Mouse (Mus musculus) kidney, embryonic 15.5 days (tissue): ENCODE data around the gene Gal. TPM values are rescaled to one million over a fixed set of nuclear protein-coding genes. Genes with fewer than 3 reads are reported as not detected.

Source experiments
- ATAC-seq: fragments of 200-750 bp; cut with Nextera tagmentation; replicated peaks from 2 replicates; pipeline ENCODE4 v1.8.0; 2017; ENCODE audit warnings: moderate TSS enrichment; ENCODE audit not compliant: low FRiP score
- H3K27ac ChIP-seq: fragments of 300-500 bp; sonication (generic); 2 replicates; pipeline ENCODE4 v1.5.1; 2015; ENCODE audit warnings: mild to moderate bottlenecking, inconsistent platforms
- H3K27me3 ChIP-seq: fragments of 300-500 bp; sonication (generic); 2 replicates; pipeline ENCODE4 v1.6.1; 2015; ENCODE audit warnings: inconsistent platforms
- H3K36me3 ChIP-seq: fragments of 300-500 bp; sonication (generic); 2 replicates; pipeline ENCODE4 v1.6.1; 2015; ENCODE audit warnings: inconsistent platforms
- H3K4me1 ChIP-seq: fragments of 300-500 bp; sonication (generic); 2 replicates; pipeline ENCODE4 v1.6.1; 2015; ENCODE audit warnings: inconsistent platforms
- H3K4me2 ChIP-seq: fragments of 300-500 bp; sonication (generic); 2 replicates; pipeline ENCODE4 v1.6.1; 2015; ENCODE audit warnings: moderate library complexity, mild to moderate bottlenecking, inconsistent platforms
- H3K4me3 ChIP-seq: fragments of 300-500 bp; sonication (generic); replicated peaks from 2 replicates; pipeline ENCODE4 v1.5.1; 2015; ENCODE audit warnings: mild to moderate bottlenecking, inconsistent platforms
- H3K9ac ChIP-seq: fragments of 300-500 bp; sonication (generic); 2 replicates; pipeline ENCODE4 v1.6.1; 2015; ENCODE audit warnings: mild to moderate bottlenecking, inconsistent platforms
- H3K9me3 ChIP-seq: fragments of 300-500 bp; sonication (generic); replicated peaks from 2 replicates; pipeline ENCODE4 v1.6.1; 2016; ENCODE audit warnings: inconsistent platforms
- whole genome bisulfite sequencing: fragments of 180-500 bp; shearing (Covaris S2); methylation state at CpG from one replicate; pipeline ENCODE4 v1.1.7; 2015; ENCODE audit warnings: mixed read lengths; 5-methylcytosine and 5-hydroxymethylcytosine counted together
- polyA plus RNA-seq: library from polyadenylated mRNA; unstranded; fragments of >200 nt; fragmentation: Nextera tagmentation; extraction: Ambion mirVana; gene quantifications from 2 replicates; pipeline ENCODE4 v1.2.1, GENCODE M21; 2015

The Gal gene
- 0.72 and 1.2 TPM in 2 replicates for polyA plus RNA-seq

GRCm38 (mm10) chr19:3414268-3414733 is at the start of gene Gal:
TSS of gene Gal (minus strand) at chr19:3414544.
- peak within 1 kb of the TSS; percentile 35 for H3K4me3 ChIP-seq
- peaks cover 44% of the 10 kb centered on the region for H3K27me3 ChIP-seq
- peaks cover 10% of the 10 kb centered on the region for H3K4me1 ChIP-seq
- 0 out of 2 replicates have a peak, but pooled peaks cover 4% of the 10 kb centered on the region for H3K9me3 ChIP-seq
- H3K4me2 ChIP-seq = peak within 1 kb of the TSS; percentile 68
- under 1% methylated on average over 37 of the region's 37 CpGs for WGBS
- H3K27ac ChIP-seq = no peak within 1 kb of the TSS
- H3K9ac ChIP-seq = peak within 1 kb of the TSS; percentile 7; the same call in 1 of the 2 replicates
- H3K36me3 ChIP-seq = no peaks in the 10 kb centered on the region
- no peak for ATAC-seq

DNA sequence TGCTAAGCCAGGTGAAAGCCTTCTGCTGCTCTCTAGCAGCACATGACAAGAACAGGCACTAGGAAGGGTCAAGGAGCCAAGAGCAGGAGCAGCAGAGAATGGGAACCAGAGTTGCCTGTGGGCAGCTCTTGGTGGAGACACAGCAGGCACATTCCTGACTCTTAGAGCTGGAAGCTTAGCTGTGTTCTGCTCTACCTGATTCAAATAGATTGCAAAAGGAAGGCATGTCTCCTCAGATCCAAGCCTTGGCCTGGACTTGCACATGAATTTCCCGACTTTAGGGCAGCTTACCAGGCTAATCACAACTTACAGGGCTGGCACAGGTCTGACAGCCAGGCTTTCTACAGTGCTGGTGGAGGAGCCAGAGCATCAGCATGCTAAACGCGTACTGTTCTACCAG is 45.6 kb upstream of the Gal start:
- 90% methylated on average over 3 of the region's 3 CpGs for WGBS
- peaks cover 100% of the 10 kb centered on the region for H3K36me3 ChIP-seq

DNA sequence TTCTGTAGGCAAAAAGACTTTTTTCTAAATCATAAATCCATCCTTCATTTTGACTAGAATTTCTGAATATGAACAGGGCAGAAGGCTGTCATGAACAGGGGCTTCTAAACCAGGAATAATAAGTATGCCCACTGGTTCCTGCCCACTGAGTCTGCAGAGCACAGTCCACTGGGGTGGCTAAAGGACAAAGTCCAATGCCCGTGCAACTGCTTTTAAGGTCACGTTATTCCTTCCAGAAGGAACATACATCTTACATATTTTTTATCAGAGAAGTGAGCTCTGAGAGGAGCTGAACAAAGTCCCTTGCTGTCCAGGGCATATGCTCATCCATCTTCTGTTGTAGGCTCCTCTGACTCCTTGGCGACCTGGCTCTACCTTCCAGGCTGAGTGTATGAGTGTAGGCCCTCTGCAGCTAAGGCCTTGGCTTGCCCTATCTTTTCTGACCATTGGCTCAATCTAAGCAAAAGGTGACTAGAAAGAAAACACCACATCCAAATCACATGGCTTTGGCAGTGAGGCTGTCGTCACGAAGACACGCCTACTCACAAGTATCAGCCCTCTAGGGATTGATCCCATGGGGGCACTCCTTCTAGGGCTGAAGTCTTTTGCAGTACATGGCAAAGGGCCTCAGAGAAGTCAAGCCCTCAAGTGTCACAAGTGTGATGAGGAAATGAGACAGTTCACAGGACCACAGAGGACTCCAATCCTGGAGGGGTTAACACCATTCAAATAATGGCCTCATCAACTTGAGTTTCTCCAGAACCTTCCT is 44.2 kb upstream of the Gal start:
- whole genome bisulfite sequencing = 88% methylated on average over 6 of the region's 6 CpGs
- Histone ChIP-seq H3K36me3 (peaks cover 100% of the 10 kb centered on the region), H3K27ac (no peak overlapping the region), H3K9ac (no peak overlapping the region), H3K9me3 (no peaks in the 10 kb centered on the region), H3K4me3 (no peak overlapping the region), H3K4me2 (no peak overlapping the region), H3K4me1 (no peaks in the 10 kb centered on the region), H3K27me3 (no peaks in the 10 kb centered on the region)
- no peak for ATAC-seq

More for the DNA sequence above, 45.6 kb upstream of the Gal start:
- Histone ChIP-seq H3K9ac (no peak overlapping the region), H3K4me2 (no peak overlapping the region), H3K4me1 (no peaks in the 10 kb centered on the region), H3K27ac (no peak overlapping the region), H3K27me3 (no peaks in the 10 kb centered on the region), H3K4me3 (no peak overlapping the region), H3K9me3 (no peaks in the 10 kb centered on the region)
- no peak for ATAC-seq

DNA sequence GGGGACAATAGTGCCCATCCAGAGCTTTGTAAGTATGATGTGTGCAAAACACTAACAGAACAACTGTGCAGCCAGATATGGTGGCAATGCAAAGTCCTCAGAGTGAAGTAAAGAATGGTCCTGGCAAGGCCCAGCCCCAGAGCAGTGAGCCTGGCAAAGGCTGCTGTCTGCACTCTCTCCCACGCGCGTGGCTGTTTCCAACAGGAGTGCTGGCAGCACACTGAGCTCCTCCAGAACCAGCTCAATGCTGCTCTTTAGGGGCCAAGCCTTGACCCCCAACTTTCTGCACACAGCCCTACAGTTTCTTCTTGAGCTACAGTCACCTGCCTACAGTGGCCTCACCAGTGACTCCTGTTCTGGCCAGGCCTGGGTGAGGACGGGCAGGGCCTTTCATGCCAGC is 43.4 kb upstream of the Gal start:
- H3K9ac ChIP-seq = no peak overlapping the region
- peaks cover 95% of the 10 kb centered on the region for H3K36me3 ChIP-seq
- H3K27ac ChIP-seq = no peak overlapping the region
- no peak overlapping the region for H3K4me3 ChIP-seq
- no peaks in the 10 kb centered on the region for H3K27me3 ChIP-seq
- H3K9me3 ChIP-seq = no peaks in the 10 kb centered on the region
- H3K4me2 ChIP-seq = no peak overlapping the region
- no peak for ATAC-seq
- H3K4me1 ChIP-seq = no peaks in the 10 kb centered on the region
- WGBS = 90% methylated on average over 4 of the region's 4 CpGs

GRCm38 (mm10) chr19:3451649-3452048 is 37.3 kb upstream of the Gal start:
- Histone ChIP-seq H3K4me1 (0 out of 2 replicates have a peak, but pooled peaks cover 6% of the 10 kb centered on the region), H3K4me3 (no peak overlapping the region), H3K27ac (no peak overlapping the region), H3K27me3 (no peaks in the 10 kb centered on the region), H3K4me2 (no peak overlapping the region), H3K36me3 (peaks cover 34% of the 10 kb centered on the region), H3K9me3 (no peaks in the 10 kb centered on the region), H3K9ac (no peak overlapping the region)
- no peak for ATAC-seq
- WGBS = 57% methylated on average over 6 of the region's 6 CpGs

DNA sequence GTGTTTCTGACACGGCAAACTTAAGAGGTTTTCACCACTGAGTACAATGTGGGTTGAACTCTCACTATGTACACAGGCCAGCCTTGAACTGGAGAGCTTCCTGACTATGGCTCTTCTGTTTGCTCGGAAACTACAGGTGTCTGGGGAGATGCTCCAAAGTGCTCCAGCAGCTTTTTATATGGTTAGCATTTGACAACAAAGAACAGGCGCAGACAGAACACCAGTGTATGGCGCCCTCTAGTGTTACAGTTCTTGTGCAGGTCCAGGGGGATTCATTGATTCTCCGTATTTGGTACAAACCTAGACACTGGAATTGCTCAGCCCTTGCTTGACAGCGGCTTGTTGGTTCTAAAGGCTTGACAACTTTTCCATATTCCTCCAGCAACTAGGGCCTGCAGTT is 36.8 kb upstream of the Gal start:
- Histone ChIP-seq H3K27ac (no peak overlapping the region), H3K4me1 (0 out of 2 replicates have a peak, but pooled peaks cover 6% of the 10 kb centered on the region), H3K4me2 (no peak overlapping the region), H3K9me3 (no peaks in the 10 kb centered on the region), H3K4me3 (no peak overlapping the region), H3K36me3 (peaks cover 30% of the 10 kb centered on the region), H3K27me3 (no peaks in the 10 kb centered on the region), H3K9ac (no peak overlapping the region)
- 23% methylated on average over 6 of the region's 6 CpGs for WGBS
- peak; percentile 68; the same call in 1 of the 2 replicates for ATAC-seq

DNA sequence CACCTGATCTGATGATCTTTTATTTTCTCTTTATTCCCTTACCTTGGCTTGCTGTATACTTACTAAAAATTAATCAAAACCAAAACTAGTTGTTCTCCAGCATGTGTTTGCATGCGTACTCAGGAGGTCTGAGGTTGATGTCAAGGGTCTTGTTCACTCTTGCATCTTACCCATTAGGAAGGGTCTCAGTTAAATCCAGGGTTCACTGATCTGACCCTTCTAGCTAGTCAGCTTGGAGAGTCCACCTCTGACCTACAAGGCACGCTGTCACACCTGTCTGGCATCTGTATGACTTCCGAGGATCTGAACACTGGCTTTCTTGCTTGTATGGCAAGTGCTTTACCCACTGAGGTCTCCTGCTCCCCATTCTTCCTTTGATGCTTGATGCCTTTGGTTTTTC is 36.4 kb upstream of the Gal start:
- no peak overlapping the region for H3K4me2 ChIP-seq
- no peak overlapping the region for H3K9ac ChIP-seq
- H3K36me3 ChIP-seq = peaks cover 25% of the 10 kb centered on the region
- no peaks in the 10 kb centered on the region for H3K27me3 ChIP-seq
- ATAC-seq = no peak
- no peak overlapping the region for H3K4me3 ChIP-seq
- 0 out of 2 replicates have a peak, but pooled peaks cover 6% of the 10 kb centered on the region for H3K4me1 ChIP-seq
- H3K9me3 ChIP-seq = no peaks in the 10 kb centered on the region
- 83% methylated on average over 3 of the region's 3 CpGs for WGBS
- no peak overlapping the region for H3K27ac ChIP-seq

GRCm38 (mm10) chr19:3449248-3449647 is 34.9 kb upstream of the Gal start:
- 70% methylated on average over 3 of the region's 3 CpGs for WGBS
- Histone ChIP-seq H3K36me3 (peaks cover 10% of the 10 kb centered on the region), H3K27me3 (no peaks in the 10 kb centered on the region), H3K4me3 (no peak overlapping the region), H3K27ac (no peak overlapping the region), H3K9me3 (no peaks in the 10 kb centered on the region), H3K9ac (no peak overlapping the region), H3K4me1 (0 out of 2 replicates have a peak, but pooled peaks cover 6% of the 10 kb centered on the region), H3K4me2 (no peak overlapping the region)
- ATAC-seq = no peak

- WGBS = 69% methylated on average over 3 of the region's 3 CpGs
- H3K4me2 ChIP-seq = no peak overlapping the region
Observed at GRCm38 (mm10) chr19:3447348-3447747, 33.0 kb upstream of the Gal start.

DNA sequence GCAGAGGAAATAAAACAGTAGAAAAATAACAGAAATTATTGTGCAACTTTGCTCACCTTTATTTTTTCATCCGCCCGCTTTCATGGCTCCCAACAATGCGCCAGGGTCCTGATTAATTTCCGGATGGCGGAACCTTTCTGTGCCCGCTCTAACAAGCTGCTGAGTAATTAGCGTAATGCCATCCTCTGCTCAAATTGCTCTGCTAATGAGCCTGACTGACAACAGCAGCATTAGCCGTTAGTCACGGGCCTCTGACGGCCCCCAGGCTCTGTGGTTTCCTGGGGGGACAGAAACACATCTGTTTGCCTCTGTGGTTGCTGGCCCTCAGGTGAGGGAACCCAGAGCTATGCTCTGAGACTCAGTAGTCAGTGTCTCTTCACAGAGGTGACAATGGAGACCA is 26.7 kb upstream of the Gal start:
- no peak for ATAC-seq
- Histone ChIP-seq H3K36me3 (no peaks in the 10 kb centered on the region), H3K4me2 (no peak overlapping the region), H3K4me1 (no peaks in the 10 kb centered on the region), H3K4me3 (no peak overlapping the region), H3K9me3 (no peaks in the 10 kb centered on the region), H3K27ac (no peak overlapping the region), H3K27me3 (peaks cover 6% of the 10 kb centered on the region; the same call in 1 of the 2 replicates), H3K9ac (no peak overlapping the region)
- 25% methylated on average over 10 of the region's 10 CpGs for WGBS

More at GRCm38 (mm10) chr19:3447348-3447747, 33.0 kb upstream of the Gal start:
- Histone ChIP-seq H3K4me3 (no peak overlapping the region), H3K9me3 (no peaks in the 10 kb centered on the region), H3K27ac (no peak overlapping the region), H3K4me1 (0 out of 2 replicates have a peak, but pooled peaks cover 6% of the 10 kb centered on the region), H3K9ac (no peak overlapping the region), H3K27me3 (no peaks in the 10 kb centered on the region), H3K36me3 (no peaks in the 10 kb centered on the region)
- ATAC-seq = no peak

GRCm38 (mm10) chr19:3440667-3441066 is 26.3 kb upstream of the Gal start:
- no peak for ATAC-seq
- H3K4me3 ChIP-seq = no peak overlapping the region
- H3K4me2 ChIP-seq = no peak overlapping the region
- H3K9ac ChIP-seq = no peak overlapping the region
- no peaks in the 10 kb centered on the region for H3K4me1 ChIP-seq
- H3K36me3 ChIP-seq = no peaks in the 10 kb centered on the region
- H3K27ac ChIP-seq = no peak overlapping the region
- H3K9me3 ChIP-seq = no peaks in the 10 kb centered on the region
- WGBS = 45% methylated on average over 5 of the region's 5 CpGs
- peaks cover 6% of the 10 kb centered on the region; the same call in 1 of the 2 replicates for H3K27me3 ChIP-seq

DNA sequence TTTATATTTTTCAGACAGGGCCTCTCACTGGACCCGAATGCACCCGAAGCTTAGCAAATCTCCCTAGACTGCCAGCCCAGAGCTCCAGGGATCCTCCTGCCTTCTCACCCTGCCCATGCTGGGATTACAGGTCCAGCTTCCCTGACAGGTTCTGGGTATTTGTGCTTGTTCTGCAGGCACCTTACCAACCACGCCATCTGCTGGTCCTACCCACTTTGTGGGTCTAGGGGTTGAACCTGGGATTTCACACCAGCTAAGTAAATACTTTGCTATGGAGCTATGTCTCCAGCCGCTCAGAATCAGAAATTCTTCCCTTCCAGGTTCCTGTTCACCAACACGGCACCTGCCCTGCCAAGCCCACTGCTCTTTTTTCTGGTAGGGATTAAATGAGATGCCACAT is 23.6 kb upstream of the Gal start:
- 71% methylated on average over 5 of the region's 5 CpGs for WGBS
- ATAC-seq = no peak
- H3K9ac ChIP-seq = no peak overlapping the region
- H3K4me2 ChIP-seq = no peak overlapping the region
- peaks cover 6% of the 10 kb centered on the region; the same call in 1 of the 2 replicates for H3K27me3 ChIP-seq
- H3K36me3 ChIP-seq = no peaks in the 10 kb centered on the region
- H3K4me1 ChIP-seq = no peaks in the 10 kb centered on the region
- no peaks in the 10 kb centered on the region for H3K9me3 ChIP-seq
- H3K4me3 ChIP-seq = no peak overlapping the region
- no peak overlapping the region for H3K27ac ChIP-seq
